12 mouse cellular contexts compared by ENCODE assay signal in the genomic region with DNA sequence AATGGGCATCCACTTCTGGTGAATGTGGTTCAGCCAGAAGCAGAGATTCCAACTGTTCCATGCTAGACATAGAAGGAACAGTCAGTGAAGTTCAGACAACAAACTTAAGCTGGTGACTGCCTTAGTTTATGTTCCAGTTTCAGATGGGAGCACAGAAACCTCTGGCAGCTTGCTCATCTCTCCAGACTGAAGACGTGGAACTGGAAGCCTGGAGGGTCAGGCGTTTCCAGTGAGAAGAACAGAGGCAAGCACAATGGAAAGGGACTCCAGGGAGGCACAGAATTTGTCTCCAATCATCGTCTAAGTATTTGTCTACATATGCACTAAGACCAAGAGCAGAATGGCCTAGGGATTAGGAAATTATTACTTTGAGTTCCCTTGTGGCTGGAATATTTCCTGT.
"Had no signal": no experiment of that assay in that cellular context is flagged by ENCODE, and none has a peak within 500 bp of the region (broad histone marks: within the 10 kb centered on the region; RNA-seq: fewer than 3 reads in every experiment).

No protein-coding gene starts in this region.

- H3K4me2 ChIP-seq: limb, embryonic 15.5 days; liver, embryonic 12.5 days; lung, embryonic 14.5 days; midbrain, embryonic 15.5 days; neural tube, embryonic 13.5 days had no signal

- H3K27ac ChIP-seq: limb, embryonic 15.5 days; liver, embryonic 12.5 days; midbrain, embryonic 10.5 days; midbrain, embryonic 15.5 days; neural tube, embryonic 13.5 days had no signal

- DNase-seq: kidney, adult 2 months; lung, embryonic 14.5 days; lung, postnatal 10 days; lung, postnatal 4 days; retina, postnatal 1 day; right cerebral cortex, postnatal 4 days; spleen, adult 18-20 months had no signal

- ATAC-seq: liver, embryonic 12.5 days; midbrain, embryonic 15.5 days had no signal

- H3K4me1 ChIP-seq: limb, embryonic 15.5 days; liver, embryonic 12.5 days; midbrain, embryonic 10.5 days; midbrain, embryonic 15.5 days; neural tube, embryonic 13.5 days had no signal

- H3K27me3 ChIP-seq: limb, embryonic 15.5 days; liver, embryonic 12.5 days; midbrain, embryonic 15.5 days; neural tube, embryonic 13.5 days had no signal

- H3K36me3 ChIP-seq: limb, embryonic 15.5 days; liver, embryonic 12.5 days; midbrain, embryonic 10.5 days; midbrain, embryonic 15.5 days; neural tube, embryonic 13.5 days had no signal

- H3K9me3 ChIP-seq: limb, embryonic 15.5 days; liver, embryonic 12.5 days; midbrain, embryonic 10.5 days; midbrain, embryonic 15.5 days; neural tube, embryonic 13.5 days had no signal

- H3K4me3 ChIP-seq: limb, embryonic 15.5 days; liver, embryonic 12.5 days; midbrain, embryonic 10.5 days; midbrain, embryonic 15.5 days; neural tube, embryonic 13.5 days had no signal

- H3K9ac ChIP-seq: limb, embryonic 15.5 days; liver, embryonic 12.5 days; lung, embryonic 14.5 days; midbrain, embryonic 15.5 days; neural tube, embryonic 13.5 days had no signal
